Mouse (Mus musculus) kidney, postnatal 0 days (tissue): ENCODE measurements around the gene 2610507B11Rik. TPM values are rescaled to one million over a fixed set of nuclear protein-coding genes. Genes with fewer than 3 reads are reported as not detected.

ENCODE experiments used
- ATAC-seq: fragments of 200-750 bp; cut with Nextera tagmentation; replicated peaks from 2 replicates; pipeline ENCODE4 v1.8.0; 2017; ENCODE audit warnings: low read depth, moderate number of reproducible peaks, moderate TSS enrichment, moderate library complexity; ENCODE audit not compliant: low FRiP score
- DNase-seq: peaks from one replicate; pipeline ENCODE4 v3.0.0-alpha.2; 2016; ENCODE audit warnings: low spot score
- H3K27ac ChIP-seq: fragments of 300-500 bp; sonication (generic); 2 replicates; pipeline ENCODE4 v1.5.1; 2014; ENCODE audit warnings: mild to moderate bottlenecking
- H3K27me3 ChIP-seq: fragments of 300-500 bp; sonication (generic); 2 replicates; pipeline ENCODE4 v1.6.1; 2014; ENCODE audit warnings: low read length, mixed read lengths; ENCODE audit not compliant: insufficient read depth
- H3K36me3 ChIP-seq: fragments of 300-500 bp; sonication (generic); 2 replicates; pipeline ENCODE4 v1.6.1; 2014; ENCODE audit warnings: low read length, mixed read lengths; ENCODE audit not compliant: insufficient read depth
- H3K4me1 ChIP-seq: fragments of 300-500 bp; sonication (generic); replicated peaks from 2 replicates; pipeline ENCODE4 v1.6.1; 2014; ENCODE audit warnings: antibody characterized with exemption, low read length, mixed read lengths; ENCODE audit not compliant: insufficient read depth
- H3K4me2 ChIP-seq: fragments of 300-500 bp; sonication (generic); 2 replicates; pipeline ENCODE4 v1.6.1; 2014; ENCODE audit warnings: mild to moderate bottlenecking, low read length, moderate library complexity, mixed read lengths
- H3K4me3 ChIP-seq: fragments of 300-500 bp; sonication (generic); replicated peaks from 2 replicates; pipeline ENCODE4 v1.5.1; 2014; ENCODE audit warnings: low read depth, low read length
- H3K9ac ChIP-seq: fragments of 300-500 bp; sonication (generic); 2 replicates; pipeline ENCODE4 v1.6.1; 2014; ENCODE audit warnings: low read depth, low read length
- H3K9me3 ChIP-seq: fragments of 300-500 bp; sonication (generic); replicated peaks from 2 replicates; pipeline ENCODE4 v1.6.1; 2016; ENCODE audit warnings: low read length, inconsistent platforms, mixed read lengths
- CTCF ChIP-seq: IDR thresholded peaks from 2 replicates; pipeline ENCODE4 v1.5.1; 2016; ENCODE audit warnings: antibody characterized with exemption, low read depth, mild to moderate bottlenecking, moderate library complexity
- WGBS: fragments of 180-500 bp; shearing (Covaris S2); extraction: QIAGEN DNeasy Blood & Tissue Kit; methylation state at CpG from one replicate; pipeline ENCODE4 v1.1.7; 2014; 5-methylcytosine and 5-hydroxymethylcytosine counted together
- polyA plus RNA-seq: library from polyadenylated mRNA; unstranded; fragments of >200 nt; fragmentation: Nextera tagmentation; extraction: Ambion mirVana; gene quantifications from 2 replicates; pipeline ENCODE4 v1.2.1, GENCODE M21; 2015

Gene 2610507B11Rik
- polyA plus RNA-seq, 1 experiment from 2014 or later: 98.2 TPM

GRCm38 (mm10) chr11:78256618-78257017 lies 4.9 kb upstream of the 2610507B11Rik start:
- Histone ChIP-seq H3K27me3 (no peaks in the 10 kb centered on the region), H3K27ac (no peak overlapping the region), H3K36me3 (peaks cover 19% of the 10 kb centered on the region), H3K9ac (no peak overlapping the region), H3K4me2 (no peak overlapping the region), H3K9me3 (no peaks in the 10 kb centered on the region), H3K4me1 (no peaks in the 10 kb centered on the region), H3K4me3 (no peak overlapping the region)
- TF ChIP-seq CTCF: peak; percentile 60
- ATAC-seq (no peak), DNase-seq (peak; percentile 49)
- WGBS: 100% methylated on average over 1 of the region's 1 CpGs

GRCm38 (mm10) chr11:78260489-78261258 lies 878 bp upstream of the 2610507B11Rik start:
- H3K36me3 ChIP-seq: peaks cover 20% of the 10 kb centered on the region
- no peak for DNase-seq
- H3K9me3 ChIP-seq: no peaks in the 10 kb centered on the region
- H3K4me1 ChIP-seq: peaks cover 5% of the 10 kb centered on the region; the same call in 1 of the 2 replicates
- no peak for ATAC-seq
- H3K9ac ChIP-seq: no peak overlapping the region
- no peak overlapping the region for H3K27ac ChIP-seq
- no peaks in the 10 kb centered on the region for H3K27me3 ChIP-seq
- H3K4me2 ChIP-seq: peak overlapping the region; percentile 83
- WGBS: 91% methylated on average over 2 of the region's 2 CpGs
- peak overlapping the region; percentile 85; the same call in 1 of the 2 replicates for H3K4me3 ChIP-seq
- TF ChIP-seq CTCF: no peak

- H3K4me3 ChIP-seq: peak overlapping the region; percentile 85
- H3K27ac ChIP-seq: peak overlapping the region; percentile 90
- ATAC-seq: no peak
- H3K9me3 ChIP-seq: no peaks in the 10 kb centered on the region
- peak overlapping the region; percentile 81; the same call in 1 of the 2 replicates for H3K9ac ChIP-seq
- H3K4me2 ChIP-seq: peak overlapping the region; percentile 83
- WGBS: 2% methylated on average over 8 of the region's 8 CpGs
- peaks cover 5% of the 10 kb centered on the region; the same call in 1 of the 2 replicates for H3K4me1 ChIP-seq
- H3K36me3 ChIP-seq: peaks cover 34% of the 10 kb centered on the region
- peak; percentile 94 for DNase-seq
- H3K27me3 ChIP-seq: no peaks in the 10 kb centered on the region
- TF ChIP-seq CTCF: peak; percentile 78
Observed at GRCm38 (mm10) chr11:78262550-78262949, 998 bp downstream of the 2610507B11Rik start.

GRCm38 (mm10) chr11:78265571-78265970 lies 4.0 kb downstream of the 2610507B11Rik start:
- no peak for DNase-seq
- WGBS: 95% methylated on average over 6 of the region's 6 CpGs
- Histone ChIP-seq H3K4me2 (no peak overlapping the region), H3K27ac (no peak overlapping the region), H3K9ac (no peak overlapping the region), H3K4me3 (no peak overlapping the region), H3K27me3 (no peaks in the 10 kb centered on the region), H3K4me1 (peaks cover 5% of the 10 kb centered on the region; the same call in 1 of the 2 replicates), H3K36me3 (peaks cover 58% of the 10 kb centered on the region), H3K9me3 (no peaks in the 10 kb centered on the region)
- no peak for TF ChIP-seq CTCF
- no peak for ATAC-seq

GRCm38 (mm10) chr11:78271986-78272385 lies 10.4 kb downstream of the 2610507B11Rik start:
- H3K27me3 ChIP-seq: no peaks in the 10 kb centered on the region
- H3K27ac ChIP-seq: no peak overlapping the region
- no peak for TF ChIP-seq CTCF
- no peak overlapping the region for H3K9ac ChIP-seq
- no peak for ATAC-seq
- no peaks in the 10 kb centered on the region for H3K4me1 ChIP-seq
- H3K4me2 ChIP-seq: no peak overlapping the region
- H3K4me3 ChIP-seq: no peak overlapping the region
- no peaks in the 10 kb centered on the region for H3K9me3 ChIP-seq
- 90% methylated on average over 13 of the region's 13 CpGs for WGBS
- H3K36me3 ChIP-seq: peaks cover 74% of the 10 kb centered on the region
- no peak for DNase-seq

- no peak for TF ChIP-seq CTCF
- peaks cover 82% of the 10 kb centered on the region for H3K36me3 ChIP-seq
- H3K4me1 ChIP-seq: no peaks in the 10 kb centered on the region
- ATAC-seq (no peak), DNase-seq (peak; percentile 50)
- H3K4me3 ChIP-seq: no peak overlapping the region
- no peaks in the 10 kb centered on the region for H3K27me3 ChIP-seq
- no peak overlapping the region for H3K4me2 ChIP-seq
- 96% methylated on average over 1 of the region's 1 CpGs for WGBS
- H3K9me3 ChIP-seq: no peaks in the 10 kb centered on the region
- no peak overlapping the region for H3K9ac ChIP-seq
- no peak overlapping the region for H3K27ac ChIP-seq
Observed at GRCm38 (mm10) chr11:78275596-78275995, 14.0 kb downstream of the 2610507B11Rik start.
